Mouse (Mus musculus) C2C12 (cell line): ENCODE measurements around the gene Rassf8. TPM values are rescaled to one million over a fixed set of nuclear protein-coding genes. Genes with fewer than 3 reads are reported as not detected.

ENCODE experiments used
- H3K27me3 ChIP-seq: one replicate; pipeline ENCODE4 v1.6.1; 2011; ENCODE audit not compliant: control insufficient read depth, insufficient read depth, insufficient read length
- H3K36me3 ChIP-seq: one replicate; pipeline ENCODE4 v1.6.1; 2011; ENCODE audit not compliant: control insufficient read depth, insufficient read depth
- H3K4me3 ChIP-seq: one replicate; pipeline ENCODE4 v1.5.1; 2011; ENCODE audit warnings: mild to moderate bottlenecking, control low read depth; ENCODE audit not compliant: poor library complexity, insufficient read depth, severe bottlenecking
- H3K79me2 ChIP-seq: one replicate; pipeline ENCODE4 v1.6.1; 2011; ENCODE audit not compliant: control insufficient read depth, insufficient read depth
- H3K79me3 ChIP-seq: one replicate; pipeline ENCODE4 v1.6.1; 2011; ENCODE audit warnings: low read depth, control low read depth
- H3ac ChIP-seq: one replicate; pipeline ENCODE3; 2011; ENCODE audit warnings: low read depth; ENCODE audit not compliant: control insufficient read depth, insufficient read length
- CEBPB ChIP-seq: IDR thresholded peaks from one replicate; pipeline ENCODE4 v1.6.1; 2011; ENCODE audit warnings: low read depth, mild to moderate bottlenecking, control low read depth, moderate library complexity
- CTCF ChIP-seq: IDR thresholded peaks from one replicate; pipeline ENCODE4 v1.5.1; 2011; ENCODE audit not compliant: control insufficient read depth, insufficient read depth, insufficient read length
- FOSL1 ChIP-seq: IDR thresholded peaks from one replicate; pipeline ENCODE4 v1.8.0; 2011; ENCODE audit warnings: mild to moderate bottlenecking, low read length; ENCODE audit not compliant: poor library complexity, insufficient read depth, severe bottlenecking
- MAX ChIP-seq: IDR thresholded peaks from one replicate; pipeline ENCODE4 v1.6.1; 2011; ENCODE audit warnings: mild to moderate bottlenecking, control low read depth
- MYOD1 ChIP-seq: IDR thresholded peaks from one replicate; pipeline ENCODE4 v1.6.1; 2011; ENCODE audit warnings: low read depth; ENCODE audit not compliant: control insufficient read depth, insufficient read length
- MYOG ChIP-seq: IDR thresholded peaks from one replicate; pipeline ENCODE4 v1.6.1; 2011; ENCODE audit not compliant: control insufficient read depth, insufficient read length; ENCODE audit errors: extremely low read depth
- USF1 ChIP-seq: IDR thresholded peaks from one replicate; pipeline ENCODE4 v1.6.1; 2011; ENCODE audit warnings: low read depth, mild to moderate bottlenecking, control low read depth, moderate library complexity
- polyA plus RNA-seq: library from polyadenylated mRNA; unstranded; fragments of >200 nt; fragmentation: generic; extraction: Trizol; gene quantifications from one replicate; pipeline ENCODE4 v1.2.1, GENCODE M21; 2012; ENCODE audit warnings: missing spikeins

Gene Rassf8
- polyA plus RNA-seq, 1 experiment = 7.3 TPM

DNA sequence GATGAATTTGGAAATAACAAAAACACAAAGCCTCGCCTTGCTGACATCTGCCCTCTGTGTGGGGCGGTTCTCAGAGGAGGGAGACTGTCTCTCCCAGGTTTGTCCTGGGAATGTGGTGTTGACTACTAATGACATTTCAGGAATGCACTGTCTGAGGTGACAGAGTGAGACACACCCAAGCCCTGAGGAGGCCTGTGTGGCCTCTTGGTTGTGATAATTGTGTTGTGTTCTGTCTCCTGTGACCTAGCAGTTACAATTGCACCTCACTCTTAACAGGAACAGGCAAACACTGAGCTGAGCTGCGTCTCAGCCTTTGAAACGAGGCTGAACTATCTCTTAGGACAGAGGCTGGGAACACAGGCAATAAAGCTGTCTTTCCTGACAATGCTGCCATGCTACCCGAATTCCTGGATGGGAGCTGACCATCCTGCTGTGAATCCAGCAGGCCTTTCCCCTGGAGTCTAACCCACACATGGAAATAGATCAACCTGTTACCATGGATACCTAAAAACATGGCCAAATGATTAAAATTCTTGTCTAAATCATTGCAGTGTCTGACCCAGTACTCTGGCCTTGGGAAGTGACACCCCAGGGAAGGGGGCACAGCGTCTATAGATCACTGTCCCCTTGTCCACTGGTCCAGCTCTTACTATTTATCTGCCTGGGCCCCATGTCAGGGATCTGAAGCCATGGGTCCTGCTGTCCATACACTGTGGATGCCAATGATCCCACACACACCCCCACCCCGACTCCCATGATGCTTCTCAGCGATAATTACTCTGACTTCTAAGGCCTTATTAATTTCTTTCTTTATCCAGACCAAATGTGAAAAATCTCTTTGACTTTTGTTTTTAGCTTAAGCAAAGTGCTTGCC lies 33.1 kb upstream of the Rassf8 start:
- Histone ChIP-seq H3ac (no peak overlapping the region), H3K79me2 (no peaks in the 10 kb centered on the region), H3K79me3 (no peaks in the 10 kb centered on the region), H3K36me3 (no peaks in the 10 kb centered on the region), H3K27me3 (no peaks in the 10 kb centered on the region), H3K4me3 (no peak overlapping the region)
- TF ChIP-seq MAX = no peak
- no peak for TF ChIP-seq MYOD1
- TF ChIP-seq MYOG = no peak
- no peak for TF ChIP-seq CTCF
- no peak for TF ChIP-seq FOSL1
- no peak for TF ChIP-seq CEBPB
- TF ChIP-seq USF1 = no peak

DNA sequence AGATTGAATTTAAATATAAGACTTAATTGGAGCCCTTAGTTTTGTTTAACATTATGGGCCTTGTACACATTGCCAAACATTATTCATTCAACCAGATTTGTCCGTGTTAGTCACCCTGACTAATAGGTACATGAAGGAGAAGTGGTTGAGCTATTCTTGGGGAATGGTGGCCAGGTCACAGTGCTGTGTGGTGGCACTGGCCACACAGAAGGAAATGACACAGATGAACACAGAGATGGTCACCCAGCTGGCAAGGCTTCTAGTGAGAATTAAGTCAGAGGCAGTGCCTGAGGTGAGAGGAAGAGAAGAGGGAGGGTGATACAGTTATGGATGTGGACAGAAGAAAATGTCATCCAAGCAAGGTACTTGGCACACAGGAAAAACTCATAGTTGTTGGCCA lies 32.4 kb upstream of the Rassf8 start:
- TF ChIP-seq MAX (no peak), MYOG (no peak), USF1 (no peak), CTCF (no peak), MYOD1 (no peak), CEBPB (no peak), FOSL1 (no peak)
- H3ac ChIP-seq = no peak overlapping the region
- no peaks in the 10 kb centered on the region for H3K79me2 ChIP-seq
- H3K79me3 ChIP-seq = no peaks in the 10 kb centered on the region
- no peaks in the 10 kb centered on the region for H3K36me3 ChIP-seq
- H3K4me3 ChIP-seq = no peak overlapping the region
- no peaks in the 10 kb centered on the region for H3K27me3 ChIP-seq

DNA sequence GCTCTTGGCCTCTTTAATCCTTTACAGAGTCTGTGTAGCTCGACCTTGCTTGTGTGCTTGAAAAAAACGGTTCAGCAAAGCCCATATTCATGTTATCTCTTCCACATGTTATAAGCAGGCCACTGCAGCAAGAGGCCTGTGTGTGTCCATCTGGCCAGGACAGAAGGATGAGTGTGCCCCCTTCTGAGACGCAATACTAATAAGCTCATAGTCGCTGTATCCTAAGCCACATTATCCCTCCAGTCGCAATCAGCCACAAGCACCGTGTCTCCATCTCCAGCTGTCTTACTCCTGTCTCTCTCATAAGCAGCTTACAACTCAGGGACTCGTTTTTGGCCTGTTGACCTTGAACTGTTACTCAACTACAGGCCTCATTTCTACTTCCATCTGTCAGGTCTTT lies 24.0 kb upstream of the Rassf8 start:
- no peak overlapping the region for H3ac ChIP-seq
- TF ChIP-seq MAX (no peak), FOSL1 (no peak), CTCF (no peak)

DNA sequence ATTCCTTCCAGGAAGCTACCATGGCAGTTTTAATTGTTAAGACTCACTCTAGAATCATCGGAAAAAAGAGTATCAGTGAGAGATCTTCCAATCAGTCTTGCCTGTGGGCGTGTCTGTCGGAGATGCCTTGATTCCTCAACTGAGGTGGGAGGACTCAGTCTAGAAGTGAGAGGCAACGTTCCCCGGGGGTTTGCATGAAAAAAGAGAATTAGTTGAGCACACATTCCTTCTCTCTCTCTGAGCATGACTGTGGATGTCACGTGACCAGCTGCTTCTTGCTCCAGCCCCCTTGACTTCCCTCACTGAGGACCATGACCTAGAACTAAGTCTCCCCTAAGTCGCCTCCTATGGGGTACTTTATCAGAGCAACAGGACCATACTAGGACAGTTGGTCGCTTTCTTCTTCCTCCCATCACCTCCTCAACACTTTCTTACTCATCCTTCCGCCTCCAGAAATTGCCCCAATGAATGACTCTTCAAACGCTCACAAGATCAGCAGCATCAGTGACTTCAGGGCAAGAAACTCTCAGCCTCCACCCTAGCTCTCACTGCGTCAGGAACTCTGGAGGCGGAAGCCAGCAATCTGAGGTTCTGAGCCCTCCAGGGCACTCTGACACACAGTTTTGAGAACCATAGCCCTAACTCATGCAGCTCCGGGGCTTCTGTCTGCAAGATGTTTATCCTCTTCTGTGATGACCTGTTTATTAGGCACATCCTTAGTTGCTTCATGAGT lies 23.3 kb upstream of the Rassf8 start:
- H3K79me3 ChIP-seq = no peaks in the 10 kb centered on the region

More for the DNA sequence above, 24.0 kb upstream of the Rassf8 start:
- Histone ChIP-seq H3K27me3 (no peaks in the 10 kb centered on the region), H3K79me2 (no peaks in the 10 kb centered on the region), H3K4me3 (no peak overlapping the region), H3K36me3 (no peaks in the 10 kb centered on the region), H3K79me3 (no peaks in the 10 kb centered on the region)

DNA sequence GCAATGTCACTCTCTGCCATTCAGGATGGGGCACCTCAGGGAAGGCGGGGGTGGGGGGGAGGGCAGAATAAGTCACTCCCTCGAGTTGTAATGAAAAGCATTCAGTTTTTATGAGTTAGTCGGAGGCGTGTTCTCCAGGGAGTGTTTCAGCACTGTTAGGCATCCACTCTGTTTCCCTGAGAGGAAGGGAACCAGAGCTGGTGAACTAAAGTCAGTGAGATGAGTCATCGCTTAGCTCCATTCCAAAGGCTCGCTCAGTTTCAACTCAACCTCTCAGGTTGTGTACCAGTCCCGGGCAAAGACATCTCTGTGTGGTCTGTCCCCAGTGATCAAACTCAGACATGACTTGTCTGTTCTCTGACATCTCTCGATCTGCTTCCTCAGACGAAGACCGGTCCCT lies 20.7 kb upstream of the Rassf8 start:
- Histone ChIP-seq H3K4me3 (no peak overlapping the region), H3K36me3 (no peaks in the 10 kb centered on the region), H3ac (no peak overlapping the region), H3K79me3 (no peaks in the 10 kb centered on the region), H3K27me3 (no peaks in the 10 kb centered on the region), H3K79me2 (no peaks in the 10 kb centered on the region)
- TF ChIP-seq FOSL1 (no peak), USF1 (no peak), CTCF (no peak), MYOG (no peak), MYOD1 (no peak), CEBPB (no peak), MAX (no peak)

More for the DNA sequence above, 23.3 kb upstream of the Rassf8 start:
- no peaks in the 10 kb centered on the region for H3K79me2 ChIP-seq
- H3K4me3 ChIP-seq = no peak overlapping the region
- TF ChIP-seq MAX (no peak), MYOG (no peak), MYOD1 (no peak), CEBPB (no peak), CTCF (no peak), FOSL1 (no peak), USF1 (no peak)
- H3K36me3 ChIP-seq = no peaks in the 10 kb centered on the region
- no peak overlapping the region for H3ac ChIP-seq
- H3K27me3 ChIP-seq = no peaks in the 10 kb centered on the region
